Mouse (Mus musculus): ENCODE results near the gene Cbx3.

Gene Cbx3

GRCm38 (mm10) chr6:51523807-51524320, 53.7 kb downstream of the Cbx3 start, which contains the start of gene Snx10:
Gene Snx10, plus strand, starts transcription at chr6:51523901.
- peak; percentile 64 for DNase-seq (ENCODE audit: extremely low spot score, low spot score)

- peak; percentile 79 for DNase-seq (ENCODE audit: extremely low spot score, low spot score)
Measured at GRCm38 (mm10) chr6:51524321-51524931, 54.3 kb downstream of the Cbx3 start.

DNA sequence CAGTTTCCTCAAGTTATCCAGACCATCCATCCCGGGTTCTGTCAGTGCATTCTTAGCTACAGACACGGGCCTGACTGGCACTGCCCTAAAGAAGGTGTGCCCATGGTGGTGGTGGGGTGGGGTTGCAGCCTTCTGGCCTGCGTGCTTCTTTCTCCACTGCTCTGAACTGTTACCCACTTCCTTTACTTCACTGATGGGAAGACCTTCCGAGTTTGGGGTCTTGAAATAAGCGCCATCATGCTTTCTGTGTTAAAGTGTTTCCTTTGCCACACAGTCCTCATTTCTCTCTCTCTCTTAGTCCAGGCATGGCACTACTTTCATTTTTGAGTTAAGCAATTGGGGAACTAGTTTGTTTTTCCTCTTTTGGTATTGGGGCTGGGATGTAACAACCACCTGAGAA, 54.8 kb downstream of the Cbx3 start:
- no peak for DNase-seq (ENCODE audit: extremely low spot score, low spot score)

DNA sequence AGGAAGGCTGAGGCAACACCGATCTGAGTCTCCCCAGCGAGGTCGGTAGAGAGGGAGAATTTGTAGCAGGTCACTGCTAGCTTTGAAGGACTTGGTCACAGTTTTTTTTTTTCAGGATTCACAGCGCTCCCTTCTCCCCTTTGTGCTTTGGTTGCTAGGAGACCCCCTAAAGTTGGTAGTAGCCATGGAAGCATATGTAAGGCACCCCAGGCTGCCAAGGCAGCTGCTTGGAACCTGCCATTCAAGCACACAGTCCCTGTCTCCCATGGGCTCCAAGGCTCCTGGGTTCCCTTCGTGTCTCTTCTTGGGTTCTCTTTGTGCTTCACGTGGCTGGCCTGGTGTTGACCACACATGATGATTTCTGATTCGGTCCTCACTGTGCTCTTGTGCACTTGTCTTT, 59.3 kb downstream of the Cbx3 start:
- DNase-seq (ENCODE audit: extremely low spot score, low spot score), result no peak

All from neural tube, embryonic 10.5 days (tissue).